Mouse (Mus musculus): ENCODE results near the gene B4galnt3.

GRCm38 (mm10) chr6:120191396-120192170 is 102.8 kb downstream of the B4galnt3 start:
- TF ChIP-seq CTCF (IDR thresholded peaks at IDR 0.05; ENCODE audit: borderline replicate concordance, insufficient read depth, low read length) (no peak), POLR2A (IDR thresholded peaks at IDR 0.05; ENCODE audit: low read depth, low read length) (no peak; the same call in 1 of the 2 replicates)
